Mouse (Mus musculus) left cerebral cortex, postnatal 4 days (tissue): ENCODE measurements at regions not wholly inside any gene's neighbourhood (a gene's known extent, or its start where the extent isn't known, plus 50 kb on each side); places are given as distances from the start of the nearest gene placed in this dataset.

Experiments
- DNase-seq: peaks from one replicate; pipeline ENCODE4 v3.0.0-alpha.2; 2022
- intact Hi-C: fragments of 180-260 bp; cut with DNase I; formaldehyde crosslinking; loops from one replicate; pipeline ENCODE4 v1.15.1; 2025

GRCm38 (mm10) chr6:66012675-66013074 lies 60.3 kb downstream of the 4930544G11Rik start:
- DNase-seq = no peak
- intact Hi-C loops = no loop called here

- DNase-seq = no peak
- intact Hi-C loops = no loop called here
Measured at GRCm38 (mm10) chr6:66023531-66023930, 71.1 kb downstream of the 4930544G11Rik start.

GRCm38 (mm10) chr6:66036789-66037188 lies 84.4 kb downstream of the 4930544G11Rik start:
- intact Hi-C loops = no loop called here
- peak; percentile 8 for DNase-seq

DNA sequence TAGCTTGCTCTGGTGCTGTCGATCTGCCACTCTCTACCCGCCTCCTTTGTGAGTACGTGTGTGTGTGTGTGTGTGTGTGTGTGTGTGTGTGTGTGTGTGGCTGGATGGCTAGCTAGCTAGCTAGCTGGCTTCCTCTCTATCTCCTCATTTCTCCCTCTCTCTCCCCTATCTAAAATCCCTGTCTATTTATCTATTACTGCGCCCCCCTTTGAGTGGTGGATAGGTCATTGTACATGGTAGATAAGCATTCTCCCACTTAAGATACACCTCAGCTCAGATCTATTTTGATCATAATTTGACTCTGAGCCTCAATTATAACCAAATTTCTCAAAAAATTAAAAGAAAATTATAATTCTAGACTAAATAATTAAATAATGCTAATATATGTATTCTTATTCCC lies 99.4 kb downstream of the 4930544G11Rik start:
- DNase-seq = no peak
- intact Hi-C loops = no loop called here

DNA sequence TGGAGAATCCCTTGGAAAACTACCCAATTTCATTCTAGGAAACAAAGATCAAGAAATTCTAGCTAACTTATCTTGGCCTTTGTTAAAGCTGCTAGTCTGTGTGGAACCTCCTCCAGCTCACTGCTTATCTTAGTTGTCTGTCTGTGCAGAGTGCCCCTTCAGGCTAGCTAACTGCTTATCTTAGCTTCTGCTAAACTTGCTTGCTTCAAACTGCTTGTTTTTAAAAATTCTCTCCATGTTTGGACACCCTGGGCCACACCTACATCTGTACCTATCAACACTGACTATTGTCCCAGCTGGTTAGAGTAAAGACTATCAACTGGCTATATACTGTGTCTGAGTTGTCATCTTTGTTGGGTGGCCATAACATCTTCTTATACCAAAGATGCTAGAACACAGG lies 100.0 kb downstream of the 4930544G11Rik start:
- no peak for DNase-seq
- intact Hi-C loops = no loop called here

DNA sequence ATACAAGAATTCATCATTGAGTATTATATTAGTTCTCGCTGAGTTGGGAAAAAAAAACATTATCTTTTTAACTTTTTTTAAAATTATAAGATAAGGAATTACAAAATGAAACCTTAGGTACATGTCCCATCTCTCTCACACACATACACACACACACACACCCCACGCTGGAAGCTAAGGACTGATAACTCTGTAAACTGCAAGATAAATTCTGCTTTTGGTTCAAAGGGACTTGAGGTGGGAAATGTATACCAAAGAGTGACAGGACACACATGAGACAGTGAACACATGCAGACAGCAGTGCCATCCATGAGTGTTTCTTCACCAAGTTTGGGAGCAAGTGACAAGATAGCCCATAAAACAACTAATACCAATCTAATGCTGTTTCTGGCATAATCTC lies 100.8 kb downstream of the 4930544G11Rik start:
- intact Hi-C loops = no loop called here
- no peak for DNase-seq

GRCm38 (mm10) chr6:66068874-66069273 lies 116.5 kb downstream of the 4930544G11Rik start:
- no peak for DNase-seq

DNA sequence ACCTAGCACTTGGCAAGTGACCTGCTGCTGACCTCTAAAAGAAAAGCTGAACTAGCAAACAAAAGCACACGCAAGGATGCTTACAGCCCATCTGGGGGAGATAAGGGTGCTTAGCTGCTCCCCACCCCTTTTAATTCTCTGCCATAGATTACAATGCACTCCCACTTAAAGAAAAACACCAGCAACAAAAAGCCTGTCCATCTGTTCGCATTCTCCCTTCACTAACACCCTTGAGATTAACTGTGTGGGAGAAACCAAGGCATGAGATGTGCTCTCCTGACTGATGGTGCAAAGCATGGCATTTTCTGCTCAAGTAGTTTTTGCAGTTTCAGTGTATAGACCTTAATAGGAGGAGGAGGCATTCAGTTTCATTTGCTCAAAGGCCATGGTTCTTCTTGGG lies 125.0 kb downstream of the 4930544G11Rik start:
- intact Hi-C loops = no loop called here
- DNase-seq = no peak

More at GRCm38 (mm10) chr6:66068874-66069273, 116.5 kb downstream of the 4930544G11Rik start:
- intact Hi-C loops = no loop called here

- intact Hi-C loops = no loop called here
- DNase-seq = no peak
Measured at GRCm38 (mm10) chr6:66078769-66079168, 126.4 kb downstream of the 4930544G11Rik start.

GRCm38 (mm10) chr6:66101555-66102071 lies 149.2 kb downstream of the 4930544G11Rik start:
- DNase-seq = no peak
- intact Hi-C loops = no loop called here

DNA sequence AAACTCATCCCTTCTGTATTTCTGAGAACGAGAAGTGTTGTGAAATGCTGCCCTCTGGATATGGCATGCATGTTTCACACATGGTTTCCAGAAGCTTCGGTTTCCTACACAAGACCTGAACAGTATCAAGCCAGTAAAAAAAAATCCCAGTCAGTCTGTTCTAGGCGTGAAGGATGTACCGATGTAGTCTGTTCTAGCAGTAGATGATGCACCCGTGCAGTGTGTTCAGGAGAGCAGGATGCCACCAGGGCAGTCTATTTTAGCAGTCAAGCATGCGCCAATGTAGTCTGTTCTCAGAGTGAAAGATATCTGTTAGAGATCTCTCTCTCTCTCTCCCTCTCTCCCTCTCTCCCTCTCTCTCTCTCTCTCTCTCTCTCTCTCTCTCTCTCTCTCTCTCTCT lies 162.0 kb downstream of the 4930544G11Rik start:
- intact Hi-C loops = no loop called here
- DNase-seq = no peak

DNA sequence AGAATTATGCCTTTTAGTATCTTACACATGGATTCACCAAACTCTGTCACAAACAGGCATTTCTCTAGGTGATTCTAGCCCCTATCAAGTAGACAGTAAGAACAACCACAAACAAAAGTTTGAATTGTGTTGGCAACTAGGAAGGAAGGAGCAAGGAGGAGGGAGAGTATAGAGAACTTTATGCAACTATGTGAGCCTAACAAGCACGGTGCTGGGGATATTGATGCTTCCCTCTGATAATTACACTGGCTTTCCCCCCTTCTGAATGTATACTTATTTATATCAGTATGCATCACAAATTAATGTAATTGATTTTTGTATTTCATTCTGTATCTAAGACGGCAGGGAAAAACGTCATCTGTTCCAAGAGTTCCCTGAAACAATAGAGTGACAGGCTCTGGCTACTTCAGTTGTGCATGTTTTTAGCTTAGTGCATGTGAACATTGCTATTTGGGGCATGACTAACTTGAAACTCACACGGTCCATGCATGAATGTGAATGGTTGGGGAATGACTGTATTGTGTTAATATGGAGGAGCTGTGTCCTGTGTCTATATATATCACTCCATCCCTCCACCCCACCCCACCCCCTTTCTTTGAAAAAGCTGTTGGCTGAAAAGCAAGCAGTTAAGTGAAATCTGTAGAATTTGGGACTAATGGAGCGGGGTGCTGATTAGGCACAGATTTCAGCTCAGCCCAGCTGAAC lies 169.2 kb downstream of the 4930544G11Rik start:
- intact Hi-C loops = no loop called here
- DNase-seq = no peak

- no peak for DNase-seq
- intact Hi-C loops = no loop called here
Measured at GRCm38 (mm10) chr6:66124292-66124691, 171.9 kb downstream of the 4930544G11Rik start.

DNA sequence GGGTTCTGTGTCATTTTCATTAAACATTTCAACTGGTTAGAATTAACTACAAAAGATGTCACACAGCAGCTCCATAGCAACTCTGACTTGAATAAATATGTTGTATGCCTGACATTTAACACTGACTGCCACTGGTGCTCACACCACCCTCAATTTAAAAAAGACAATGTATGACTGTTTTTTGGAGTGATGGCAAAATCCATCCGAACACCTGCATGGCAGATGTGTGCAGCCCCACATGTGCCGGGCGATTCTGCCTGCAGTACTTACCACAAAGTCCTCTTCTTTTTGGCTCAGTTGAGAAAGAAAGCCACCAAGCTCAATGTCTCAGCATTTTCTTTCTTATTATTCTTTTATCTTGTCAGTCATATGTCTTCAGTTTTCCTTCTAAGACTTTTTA lies 199.4 kb downstream of the 4930544G11Rik start:
- intact Hi-C loops = no loop called here
- no peak for DNase-seq

- DNase-seq = no peak
- intact Hi-C loops = no loop called here
Measured at GRCm38 (mm10) chr6:66154831-66155230, 202.4 kb downstream of the 4930544G11Rik start.

DNA sequence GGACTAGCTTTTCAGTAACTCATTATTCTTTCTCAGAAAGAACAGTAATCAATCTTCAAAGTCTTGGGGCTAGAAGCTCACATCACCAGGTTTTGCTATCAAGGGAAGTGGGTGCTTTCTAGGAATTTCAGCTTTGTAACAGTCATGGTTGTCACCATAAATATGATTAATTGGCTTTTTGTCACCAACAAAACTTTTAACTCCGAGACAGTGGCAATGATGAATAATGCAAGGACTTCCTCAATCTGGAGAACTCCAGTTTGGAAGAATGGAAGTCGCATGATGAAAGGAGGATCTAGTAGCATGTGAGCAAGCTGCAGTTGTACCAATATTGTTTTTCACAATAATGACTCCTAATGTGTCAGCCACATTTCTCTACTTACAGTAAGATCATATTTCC lies 208.4 kb downstream of the 4930544G11Rik start:
- no peak for DNase-seq
- intact Hi-C loops = no loop called here

DNA sequence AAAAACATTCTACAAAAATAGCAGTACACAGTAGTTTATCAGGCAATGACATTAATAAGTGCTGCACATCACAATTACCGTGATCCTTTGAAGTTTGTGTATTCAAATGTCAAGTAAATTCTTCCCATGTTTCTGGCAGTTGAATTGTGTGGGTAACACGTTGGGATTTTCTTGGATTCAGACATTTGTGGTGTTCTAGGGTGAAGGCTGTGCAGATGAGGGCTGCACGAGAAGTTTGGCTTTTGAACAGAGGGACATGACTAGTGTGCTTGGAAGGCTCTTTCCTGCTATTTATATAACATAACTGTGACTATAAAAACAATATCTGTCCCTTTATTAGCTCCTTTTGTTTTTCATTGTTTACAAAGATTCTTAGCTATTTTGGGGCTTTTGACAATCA lies 216.5 kb downstream of the 4930544G11Rik start:
- DNase-seq = no peak
- intact Hi-C loops = no loop called here

- DNase-seq = no peak
- intact Hi-C loops = no loop called here
Measured at GRCm38 (mm10) chr6:66197990-66198389, 245.6 kb downstream of the 4930544G11Rik start.

GRCm38 (mm10) chr6:66200136-66200790 lies 247.9 kb downstream of the 4930544G11Rik start:
- intact Hi-C loops = no loop called here
- DNase-seq = no peak

GRCm38 (mm10) chr6:66206197-66206925 lies 254.0 kb downstream of the 4930544G11Rik start:
- intact Hi-C loops = no loop called here
- DNase-seq = no peak

DNA sequence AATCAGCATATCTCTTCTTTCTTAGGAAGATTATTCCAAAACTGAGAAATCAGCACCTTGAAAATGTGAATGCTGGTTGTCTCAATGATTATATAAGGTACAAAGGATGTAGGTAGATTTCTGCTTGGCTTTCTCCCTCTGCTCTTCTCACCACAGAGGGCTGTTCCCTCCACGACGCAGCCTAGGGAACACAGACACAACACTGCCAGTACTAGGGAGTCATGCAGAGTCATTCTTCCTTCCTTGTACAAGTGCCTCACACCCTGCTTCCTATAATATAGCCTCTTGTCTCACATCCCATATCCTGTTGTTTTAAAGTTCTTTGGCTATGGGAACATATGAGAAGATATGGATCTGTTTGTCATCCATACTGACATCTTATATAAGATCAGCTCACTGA lies 265.1 kb downstream of the 4930544G11Rik start:
- DNase-seq = no peak
- intact Hi-C loops = no loop called here
